Mouse (Mus musculus) kidney, postnatal 0 days (tissue): Measurements from ENCODE around the gene BC025920. TPM values are rescaled to one million over a fixed set of nuclear protein-coding genes. Genes with fewer than 3 reads are reported as not detected.
A peak's percentile ranks its signal among the peaks of the same experiment; 100 is the strongest.

Experiments
- ATAC-seq: fragments of 200-750 bp; cut with Nextera tagmentation; replicated peaks from 2 replicates; pipeline ENCODE4 v1.8.0; 2017; ENCODE audit warnings: low read depth, moderate number of reproducible peaks, moderate TSS enrichment, moderate library complexity; ENCODE audit not compliant: low FRiP score
- DNase-seq: peaks from one replicate; pipeline ENCODE4 v3.0.0-alpha.2; 2016; ENCODE audit warnings: low spot score
- H3K27ac ChIP-seq: fragments of 300-500 bp; sonication (generic); 2 replicates; pipeline ENCODE4 v1.5.1; 2014; ENCODE audit warnings: mild to moderate bottlenecking
- H3K27me3 ChIP-seq: fragments of 300-500 bp; sonication (generic); 2 replicates; pipeline ENCODE4 v1.6.1; 2014; ENCODE audit warnings: low read length, mixed read lengths; ENCODE audit not compliant: insufficient read depth
- H3K36me3 ChIP-seq: fragments of 300-500 bp; sonication (generic); 2 replicates; pipeline ENCODE4 v1.6.1; 2014; ENCODE audit warnings: low read length, mixed read lengths; ENCODE audit not compliant: insufficient read depth
- H3K4me1 ChIP-seq: fragments of 300-500 bp; sonication (generic); replicated peaks from 2 replicates; pipeline ENCODE4 v1.6.1; 2014; ENCODE audit warnings: antibody characterized with exemption, low read length, mixed read lengths; ENCODE audit not compliant: insufficient read depth
- H3K4me2 ChIP-seq: fragments of 300-500 bp; sonication (generic); 2 replicates; pipeline ENCODE4 v1.6.1; 2014; ENCODE audit warnings: mild to moderate bottlenecking, low read length, moderate library complexity, mixed read lengths
- H3K4me3 ChIP-seq: fragments of 300-500 bp; sonication (generic); replicated peaks from 2 replicates; pipeline ENCODE4 v1.5.1; 2014; ENCODE audit warnings: low read depth, low read length
- H3K9ac ChIP-seq: fragments of 300-500 bp; sonication (generic); 2 replicates; pipeline ENCODE4 v1.6.1; 2014; ENCODE audit warnings: low read depth, low read length
- H3K9me3 ChIP-seq: fragments of 300-500 bp; sonication (generic); replicated peaks from 2 replicates; pipeline ENCODE4 v1.6.1; 2016; ENCODE audit warnings: low read length, inconsistent platforms, mixed read lengths
- CTCF ChIP-seq: IDR thresholded peaks from 2 replicates; pipeline ENCODE4 v1.5.1; 2016; ENCODE audit warnings: antibody characterized with exemption, low read depth, mild to moderate bottlenecking, moderate library complexity
- WGBS: fragments of 180-500 bp; shearing (Covaris S2); extraction: QIAGEN DNeasy Blood & Tissue Kit; methylation state at CpG from one replicate; pipeline ENCODE4 v1.1.7; 2014; 5-methylcytosine and 5-hydroxymethylcytosine counted together
- polyA plus RNA-seq: library from polyadenylated mRNA; unstranded; fragments of >200 nt; fragmentation: Nextera tagmentation; extraction: Ambion mirVana; gene quantifications from 2 replicates; pipeline ENCODE4 v1.2.1, GENCODE M21; 2015

Gene BC025920
- polyA plus RNA-seq, 1 experiment from 2014 or later: 0.37 TPM

GRCm38 (mm10) chr10:81593223-81593622 is 12.8 kb upstream of the BC025920 start:
- 78% methylated on average over 4 of the region's 4 CpGs for WGBS
- TF ChIP-seq CTCF: no peak
- Histone ChIP-seq H3K36me3 (no peaks in the 10 kb centered on the region), H3K4me1 (peaks cover 33% of the 10 kb centered on the region), H3K4me3 (no peak overlapping the region), H3K4me2 (no peak overlapping the region), H3K9ac (no peak overlapping the region), H3K27me3 (no peaks in the 10 kb centered on the region), H3K27ac (no peak overlapping the region), H3K9me3 (no peaks in the 10 kb centered on the region)
- ATAC-seq: no peak
- DNase-seq: no peak

- Histone ChIP-seq H3K4me2 (no peak overlapping the region), H3K4me1 (peaks cover 33% of the 10 kb centered on the region), H3K9ac (no peak overlapping the region), H3K4me3 (no peak overlapping the region), H3K27ac (no peak overlapping the region), H3K36me3 (no peaks in the 10 kb centered on the region), H3K27me3 (no peaks in the 10 kb centered on the region), H3K9me3 (no peaks in the 10 kb centered on the region)
- DNase-seq: no peak
- TF ChIP-seq CTCF: no peak
- no peak for ATAC-seq
- 70% methylated on average over 18 of the region's 18 CpGs for WGBS
Observed at GRCm38 (mm10) chr10:81593935-81594334, 12.1 kb upstream of the BC025920 start.

GRCm38 (mm10) chr10:81595599-81595998 is 10.5 kb upstream of the BC025920 start:
- 46% methylated on average over 5 of the region's 5 CpGs for WGBS
- H3K27ac ChIP-seq: no peak overlapping the region
- no peak for DNase-seq

GRCm38 (mm10) chr10:81596611-81597010 is 9.5 kb upstream of the BC025920 start:
- no peak for TF ChIP-seq CTCF

More at GRCm38 (mm10) chr10:81595599-81595998, 10.5 kb upstream of the BC025920 start:
- no peak for ATAC-seq
- no peaks in the 10 kb centered on the region for H3K9me3 ChIP-seq
- no peak overlapping the region for H3K4me2 ChIP-seq
- peaks cover 35% of the 10 kb centered on the region for H3K4me1 ChIP-seq
- H3K27me3 ChIP-seq: no peaks in the 10 kb centered on the region
- H3K36me3 ChIP-seq: no peaks in the 10 kb centered on the region
- TF ChIP-seq CTCF: no peak
- H3K9ac ChIP-seq: no peak overlapping the region
- no peak overlapping the region for H3K4me3 ChIP-seq

GRCm38 (mm10) chr10:81597137-81597950 is 8.7 kb upstream of the BC025920 start:
- TF ChIP-seq CTCF: no peak
- Histone ChIP-seq H3K9me3 (no peaks in the 10 kb centered on the region), H3K27ac (peak overlapping the region; percentile 66), H3K27me3 (no peaks in the 10 kb centered on the region), H3K9ac (0 out of 2 replicates have a peak overlapping the region, but pooled peaks have one; percentile 40), H3K4me2 (peak overlapping the region; percentile 39), H3K4me1 (peaks cover 45% of the 10 kb centered on the region), H3K4me3 (0 out of 2 replicates have a peak overlapping the region, but pooled peaks have one; percentile 1), H3K36me3 (no peaks in the 10 kb centered on the region)
- peak; percentile 55 for ATAC-seq
- peak; percentile 83 for DNase-seq
- 9% methylated on average over 11 of the region's 12 CpGs for WGBS

More at GRCm38 (mm10) chr10:81596611-81597010, 9.5 kb upstream of the BC025920 start:
- Histone ChIP-seq H3K4me1 (peaks cover 43% of the 10 kb centered on the region), H3K27ac (peak overlapping the region; percentile 66; the same call in 1 of the 2 replicates), H3K9me3 (no peaks in the 10 kb centered on the region), H3K36me3 (no peaks in the 10 kb centered on the region), H3K27me3 (no peaks in the 10 kb centered on the region), H3K4me2 (peak overlapping the region; percentile 39), H3K9ac (0 out of 2 replicates have a peak overlapping the region, but pooled peaks have one; percentile 40), H3K4me3 (peak overlapping the region; percentile 1; the same call in 1 of the 2 replicates)
- 1% methylated on average over 10 of the region's 10 CpGs for WGBS
- peak; percentile 44 for DNase-seq
- ATAC-seq: 0 out of 2 replicates have a peak, but pooled peaks have one; percentile 0

GRCm38 (mm10) chr10:81598342-81598741 is 7.7 kb upstream of the BC025920 start:
- Histone ChIP-seq H3K27ac (peak overlapping the region; percentile 66; the same call in 1 of the 2 replicates), H3K4me3 (no peak overlapping the region), H3K9me3 (no peaks in the 10 kb centered on the region), H3K36me3 (no peaks in the 10 kb centered on the region), H3K9ac (no peak overlapping the region), H3K4me1 (peaks cover 45% of the 10 kb centered on the region), H3K27me3 (no peaks in the 10 kb centered on the region), H3K4me2 (no peak overlapping the region)
- no peak for TF ChIP-seq CTCF
- no peak for ATAC-seq
- 47% methylated on average over 3 of the region's 3 CpGs for WGBS
- no peak for DNase-seq
